Mouse (Mus musculus) megakaryocyte-erythroid progenitor cell, adult 5-6 weeks (primary cell): ENCODE results near the gene Igsf9. TPM values are rescaled to one million over a fixed set of nuclear protein-coding genes. Genes with fewer than 3 reads are reported as not detected.

Experiments used
- ATAC-seq: replicated peaks from 2 replicates; pipeline ENCODE4 v1.8.0; 2016; ENCODE audit warnings: mild to moderate bottlenecking, inconsistent platforms; ENCODE audit not compliant: severe bottlenecking, poor library complexity, low FRiP score, low TSS enrichment
- total RNA-seq, 2 experiments: library from RNA; stranded (forward) in 1 of 2; stranded (reverse) in 1 of 2; fragments of 200-1000, 215-1000 nt in 1 of 2; fragments of >200 nt in 1 of 2; fragmentation: Nextera tagmentation in 1 of 2; gene quantifications; 2 replicates each; pipeline ENCODE4 v1.2.3; 2014 to 2017

Igsf9 gene
- total RNA-seq, 2 experiments from 2014 or later = 0.09 TPM; not detected in 1

GRCm38 (mm10) chr1:172535116-172535515 lies 53.5 kb downstream of the Igsf9 start:
- ATAC-seq = no peak

- 0 out of 2 replicates have a peak, but pooled peaks have one; percentile 16 for ATAC-seq
Measured at GRCm38 (mm10) chr1:172539827-172540226, 58.2 kb downstream of the Igsf9 start.

GRCm38 (mm10) chr1:172540283-172540820 lies 58.8 kb downstream of the Igsf9 start:
- ATAC-seq = no peak

GRCm38 (mm10) chr1:172546062-172546461 lies 64.5 kb downstream of the Igsf9 start:
- ATAC-seq = no peak

Other genes with a start within 250 kb of the Igsf9 start
- not detected in 2 replicates for gene Atp1a4, start 223.4 kb upstream of the Igsf9 start, total RNA-seq (2014; fragmentation: Nextera tagmentation)
- gene Atp1a4, start 223.4 kb upstream of the Igsf9 start, total RNA-seq (2017) = not detected in 2 replicates
- gene Igsf8, start 220.1 kb upstream of the Igsf9 start, total RNA-seq (2014; fragmentation: Nextera tagmentation) = 9.3 and 23.6 TPM in 2 replicates
- gene Igsf8, start 220.1 kb upstream of the Igsf9 start, total RNA-seq (2017) = 9.7 and 16.4 TPM in 2 replicates
- not detected in 2 replicates for gene Atp1a2, start 183.7 kb upstream of the Igsf9 start, total RNA-seq (2014; fragmentation: Nextera tagmentation)
- gene Atp1a2, start 183.7 kb upstream of the Igsf9 start, total RNA-seq (2017) = not detected in 2 replicates
- gene Kcnj9, start 152.5 kb upstream of the Igsf9 start, total RNA-seq (2014; fragmentation: Nextera tagmentation) = not detected in 2 replicates
- not detected in 2 replicates for gene Kcnj9, start 152.5 kb upstream of the Igsf9 start, total RNA-seq (2017)
- gene Kcnj10, start 140.6 kb upstream of the Igsf9 start, total RNA-seq (2014; fragmentation: Nextera tagmentation) = not detected in 2 replicates
- 0.15 and 0.75 TPM in 2 replicates for gene Kcnj10, start 140.6 kb upstream of the Igsf9 start, total RNA-seq (2017)
- gene Pigm, start 105.2 kb upstream of the Igsf9 start, total RNA-seq (2014; fragmentation: Nextera tagmentation) = 12.9 and 18.2 TPM in 2 replicates
- 16.4 and 16.8 TPM in 2 replicates for gene Pigm, start 105.2 kb upstream of the Igsf9 start, total RNA-seq (2017)
- not detected in 2 replicates for gene Slamf9, start 6.4 kb upstream of the Igsf9 start, total RNA-seq (2014; fragmentation: Nextera tagmentation)
- not detected in 2 replicates for gene Slamf9, start 6.4 kb upstream of the Igsf9 start, total RNA-seq (2017)
- gene Tagln2, start 18.3 kb downstream of the Igsf9 start, total RNA-seq (2014; fragmentation: Nextera tagmentation) = 244 and 269 TPM in 2 replicates
- gene Tagln2, start 18.3 kb downstream of the Igsf9 start, total RNA-seq (2017) = 147 and 171 TPM in 2 replicates
- gene Cfap45, start 39.0 kb downstream of the Igsf9 start, total RNA-seq (2014; fragmentation: Nextera tagmentation) = not detected in 2 replicates
- 0.75 TPM in 1 of 2 replicates, not detected in the other for gene Cfap45, start 39.0 kb downstream of the Igsf9 start, total RNA-seq (2017)
- not detected in 2 replicates for gene Vsig8, start 74.2 kb downstream of the Igsf9 start, total RNA-seq (2014; fragmentation: Nextera tagmentation)
- not detected in 2 replicates for gene Vsig8, start 74.2 kb downstream of the Igsf9 start, total RNA-seq (2017)
- not detected in 2 replicates for gene Slamf8, start 108.8 kb downstream of the Igsf9 start, total RNA-seq (2014; fragmentation: Nextera tagmentation)
- not detected in 2 replicates for gene Slamf8, start 108.8 kb downstream of the Igsf9 start, total RNA-seq (2017)
- gene Fcrl6, start 120.8 kb downstream of the Igsf9 start, total RNA-seq (2014; fragmentation: Nextera tagmentation) = not detected in 2 replicates
- gene Fcrl6, start 120.8 kb downstream of the Igsf9 start, total RNA-seq (2017) = not detected in 2 replicates
- 2.7 and 8.0 TPM in 2 replicates for gene Dusp23, start 151.2 kb downstream of the Igsf9 start, total RNA-seq (2014; fragmentation: Nextera tagmentation)
- gene Dusp23, start 151.2 kb downstream of the Igsf9 start, total RNA-seq (2017) = 0.76 and 1.6 TPM in 2 replicates
- not detected in 2 replicates for gene Crp, start 216.3 kb downstream of the Igsf9 start, total RNA-seq (2014; fragmentation: Nextera tagmentation)
- gene Crp, start 216.3 kb downstream of the Igsf9 start, total RNA-seq (2017) = not detected in 2 replicates